Mouse (Mus musculus): Measurements from ENCODE around the gene Cldn6.

DNA sequence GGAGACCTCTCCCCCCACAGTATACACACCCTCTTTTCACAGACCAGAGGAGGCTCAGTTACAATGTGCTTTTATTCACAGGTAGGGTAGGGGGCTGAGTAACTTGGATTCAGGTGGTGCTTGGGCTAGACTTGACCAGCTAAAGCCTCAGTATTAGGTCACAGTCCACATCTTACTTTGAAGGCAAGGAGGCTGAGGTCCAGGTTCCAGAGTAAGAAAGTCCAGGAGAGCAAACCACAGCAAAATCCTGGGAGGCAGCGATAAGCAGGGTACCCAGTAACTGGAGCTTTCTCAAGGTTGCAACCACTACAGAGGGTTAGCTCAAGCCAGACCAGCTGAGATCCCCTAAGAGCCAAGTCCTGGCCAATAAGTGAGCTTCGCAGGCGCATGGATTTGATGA is 3.5 kb downstream of the Cldn6 start:
- TF ChIP-seq CTCF (conservative IDR thresholded peaks at IDR 0.05; ENCODE audit: insufficient read depth, insufficient read length, low read depth, low read length) (no peak), POLR2A (IDR thresholded peaks at IDR 0.05; ENCODE audit: low read depth, low read length) (no peak)
